ENCODE assay signal across 1 mouse cellular context in genomic region chr16:5049182-5049773, GRCm38 (mm10).
TF ChIP-seq lines count a peak whose summit lies in the region.

No protein-coding gene starts in this region.

TF ChIP-seq in ES-E14, 5 proteins besides CTCF, POLR2A, EP300 and RAD21:
- TF ChIP-seq MAFK (IDR thresholded peaks at IDR 0.05; ENCODE audit: insufficient read depth, low read depth, low read length) (no peak), ZNF384 (IDR thresholded peaks at IDR 0.05; ENCODE audit: low read depth, low read length) (no peak), HCFC1 (IDR thresholded peaks at IDR 0.05; ENCODE audit: borderline replicate concordance, insufficient read depth, low read length) (no peak), ZC3H11A (IDR thresholded peaks at IDR 0.05; ENCODE audit: borderline replicate concordance, low read depth, low read length) (no peak), CHD2 (IDR thresholded peaks at IDR 0.05; ENCODE audit: low read depth, low read length) (no peak)
